ENCODE assay signal across 26 mouse cellular contexts in the genomic region with DNA sequence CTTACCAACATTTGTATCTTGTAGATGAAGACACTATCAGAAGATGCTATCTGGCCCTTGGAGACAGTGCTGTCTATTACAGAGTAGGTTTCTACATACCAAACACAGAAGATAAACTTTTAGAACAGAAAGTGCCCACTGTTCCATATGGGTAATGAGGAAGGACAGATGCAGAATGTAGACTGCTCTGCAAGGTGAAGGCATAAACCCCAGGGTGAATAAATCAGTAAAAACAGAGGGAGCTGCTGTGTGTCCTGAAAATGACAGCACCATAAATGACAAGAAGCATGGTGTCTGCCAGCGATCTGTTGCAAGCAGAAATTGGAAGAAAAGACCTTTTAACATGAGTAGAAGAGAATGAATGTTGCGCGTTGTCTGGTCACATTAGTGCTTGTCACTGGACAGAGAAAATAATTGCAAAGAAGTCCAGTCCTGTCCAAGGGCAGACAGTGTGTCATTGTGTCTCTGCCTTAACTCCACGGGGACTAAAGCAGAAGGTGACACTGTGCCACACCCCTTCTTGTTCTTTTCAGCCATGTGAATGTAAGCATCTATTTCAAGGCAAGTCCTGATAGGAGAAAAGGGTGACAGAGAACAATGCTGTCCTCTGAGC.
"Had no signal": no experiment of that assay in that cellular context is flagged by ENCODE, and none has a peak within 500 bp of the region (broad histone marks: within the 10 kb centered on the region; RNA-seq: fewer than 3 reads in every experiment).

No protein-coding gene starts in this region.

- ATAC-seq: liver, postnatal 0 days; lung, postnatal 0 days had no signal

- H3K4me3 ChIP-seq: layer of hippocampus, adult 2 months; left cerebral cortex, adult 2 months; limb, embryonic 12.5 days; limb, embryonic 15.5 days; neural tube, embryonic 12.5 days; neural tube, embryonic 15.5 days had no signal

- DNase-seq: kidney, adult 11 months; kidney, adult 9 months; kidney, postnatal 25 days; layer of hippocampus, adult 9-11 months; layer of hippocampus, postnatal 36 days; left cerebral cortex, postnatal 4 days; liver, postnatal 0 days; lung, embryonic 14.5 days; right cerebral cortex, adult 18-20 months; right cerebral cortex, postnatal 14 days; right cerebral cortex, postnatal 4 days; thymus, adult 2 months; thymus, postnatal 14 days; thymus, postnatal 4 days had no signal

- H3K4me1 ChIP-seq: limb, embryonic 12.5 days; limb, embryonic 15.5 days; neural tube, embryonic 12.5 days; neural tube, embryonic 15.5 days had no signal

- H3K27ac ChIP-seq: kidney, postnatal 0 days; layer of hippocampus, adult 2 months; left cerebral cortex, adult 2 months; limb, embryonic 12.5 days; limb, embryonic 15.5 days; liver, embryonic 14.5 days; macrophage; neural tube, embryonic 12.5 days; neural tube, embryonic 15.5 days; stomach, postnatal 0 days had no signal

- H3K9me3 ChIP-seq: limb, embryonic 12.5 days; limb, embryonic 15.5 days; neural tube, embryonic 12.5 days; neural tube, embryonic 15.5 days had no signal

- H3K27me3 ChIP-seq: limb, embryonic 12.5 days; limb, embryonic 15.5 days; neural tube, embryonic 12.5 days; neural tube, embryonic 15.5 days had no signal

- H3K36me3 ChIP-seq: limb, embryonic 12.5 days; limb, embryonic 15.5 days; neural tube, embryonic 12.5 days; neural tube, embryonic 15.5 days had no signal

- H3K4me2 ChIP-seq: limb, embryonic 12.5 days; limb, embryonic 15.5 days; liver, embryonic 11.5 days; lung, embryonic 14.5 days; neural tube, embryonic 12.5 days; neural tube, embryonic 15.5 days had no signal

- H3K9ac ChIP-seq: limb, embryonic 12.5 days; limb, embryonic 15.5 days; liver, embryonic 14.5 days; liver, postnatal 0 days; lung, embryonic 14.5 days; neural tube, embryonic 12.5 days; neural tube, embryonic 15.5 days had no signal
